Mouse (Mus musculus): Measurements from ENCODE around the gene Atp1a2.

The Atp1a2 gene

GRCm38 (mm10) chr1:172297611-172298537 lies at the start of gene Atp1a2:
Gene Atp1a2 (minus strand): TSS chr1:172298064.
- ATAC-seq (ENCODE audit: insufficient number of reproducible peaks, low FRiP score, low TSS enrichment) = 0 out of 2 replicates have a peak, but pooled peaks have one; percentile 3

DNA sequence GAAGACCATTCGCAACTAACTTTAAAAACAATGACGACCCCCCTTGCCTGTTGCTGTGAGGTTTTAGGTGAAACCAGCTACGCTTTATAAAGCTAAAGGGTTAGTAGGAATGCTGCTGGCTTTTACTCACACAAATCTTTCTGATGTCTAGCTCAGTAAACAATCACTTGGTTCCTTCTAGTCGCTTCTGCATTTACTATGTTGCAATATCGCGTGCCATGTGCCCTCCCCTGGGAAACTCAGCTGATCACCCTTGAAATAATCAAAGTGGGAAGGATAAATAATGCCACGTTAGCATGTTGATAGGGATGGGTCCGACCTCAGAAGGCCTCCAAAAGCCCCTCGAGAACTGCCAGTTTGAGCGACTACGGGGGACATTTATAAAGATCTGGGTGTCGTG lies 49.5 kb upstream of the Atp1a2 start:
- ATAC-seq (ENCODE audit: insufficient number of reproducible peaks, low FRiP score, low TSS enrichment) = no peak

GRCm38 (mm10) chr1:172346707-172347106 lies 48.8 kb upstream of the Atp1a2 start:
- no peak for ATAC-seq (ENCODE audit: insufficient number of reproducible peaks, low FRiP score, low TSS enrichment)

DNA sequence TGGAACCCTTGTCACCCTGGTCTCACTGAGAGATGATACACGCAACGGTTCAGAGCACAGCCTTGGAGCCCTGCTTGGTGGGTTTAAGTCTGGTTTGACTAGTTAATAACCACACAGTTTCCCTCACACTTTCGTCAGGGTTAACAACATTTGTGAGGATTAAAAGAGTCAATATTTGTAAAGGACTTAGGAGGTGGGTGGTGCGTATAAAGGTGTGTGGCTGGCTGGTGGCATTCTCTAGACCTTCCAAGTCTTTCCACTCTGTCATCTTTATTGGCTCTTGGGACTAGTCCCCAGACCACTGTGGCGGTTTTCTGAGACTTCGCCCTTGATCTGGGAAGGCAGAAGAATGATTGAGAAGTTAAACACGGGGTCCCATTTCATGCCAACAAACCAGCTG lies 47.0 kb upstream of the Atp1a2 start:
- no peak for ATAC-seq (ENCODE audit: insufficient number of reproducible peaks, low FRiP score, low TSS enrichment)

DNA sequence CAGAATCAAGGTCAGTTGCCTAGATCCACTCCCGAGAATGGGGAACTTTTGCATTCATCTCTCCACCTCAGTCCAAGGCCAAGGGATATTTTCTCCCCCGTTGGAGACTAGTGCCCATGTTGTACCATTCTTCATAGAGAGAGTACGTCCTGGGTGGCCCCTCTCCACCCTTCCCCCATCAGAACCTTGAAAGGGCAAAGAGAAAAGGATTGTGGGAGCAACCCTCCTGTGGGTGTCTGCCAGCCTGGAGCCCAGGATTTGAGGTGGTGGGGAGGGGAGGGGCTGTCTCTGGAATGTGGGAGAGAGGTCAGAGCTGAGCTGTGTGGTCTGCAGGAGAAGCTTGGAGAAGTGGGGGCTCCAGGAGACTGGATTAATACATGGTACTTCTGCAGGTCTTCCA lies 46.0 kb upstream of the Atp1a2 start:
- ATAC-seq (ENCODE audit: insufficient number of reproducible peaks, low FRiP score, low TSS enrichment) = no peak

GRCm38 (mm10) chr1:172342729-172343128 lies 44.9 kb upstream of the Atp1a2 start:
- ATAC-seq (ENCODE audit: insufficient number of reproducible peaks, low FRiP score, low TSS enrichment) = 0 out of 2 replicates have a peak, but pooled peaks have one; percentile 8

- ATAC-seq (ENCODE audit: insufficient number of reproducible peaks, low FRiP score, low TSS enrichment) = no peak
These were observed 43.5 kb upstream of the Atp1a2 start for GRCm38 (mm10) chr1:172341386-172341785.

DNA sequence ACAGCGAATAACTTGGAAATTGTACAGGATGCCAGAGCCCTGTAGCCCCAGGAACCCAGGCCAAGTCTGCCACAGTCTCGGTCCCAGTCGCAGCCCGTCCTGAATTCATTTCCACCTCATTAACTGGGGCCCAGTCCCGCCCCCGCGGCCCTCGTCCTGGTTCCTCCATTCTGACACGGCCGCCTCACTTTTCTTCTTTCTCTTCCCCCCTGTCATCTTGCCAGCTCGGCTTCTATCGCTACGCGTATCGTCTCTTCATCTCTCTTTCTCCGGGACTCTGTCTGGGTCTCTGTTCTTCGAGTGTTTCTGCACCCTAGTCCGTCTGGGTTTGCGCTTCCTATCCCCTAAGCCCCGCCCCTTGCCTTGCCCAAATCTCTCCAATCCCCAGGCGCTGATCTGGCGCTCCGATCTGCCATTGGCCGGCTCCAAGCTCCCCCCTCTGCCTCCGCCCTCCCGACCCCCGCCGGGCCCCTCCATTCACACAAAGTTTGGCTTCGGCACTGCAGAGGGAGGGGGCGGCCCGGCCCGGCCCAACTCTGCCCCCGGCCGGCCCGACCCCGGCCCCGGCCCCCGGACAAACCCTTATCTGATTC lies 43.0 kb upstream of the Atp1a2 start, which contains the start of gene Kcnj10:
TSS of gene Kcnj10 (plus strand) at position 482 of the 593 bp plus-strand sequence.
- peak; percentile 80 for ATAC-seq (ENCODE audit: insufficient number of reproducible peaks, low FRiP score, low TSS enrichment)

DNA sequence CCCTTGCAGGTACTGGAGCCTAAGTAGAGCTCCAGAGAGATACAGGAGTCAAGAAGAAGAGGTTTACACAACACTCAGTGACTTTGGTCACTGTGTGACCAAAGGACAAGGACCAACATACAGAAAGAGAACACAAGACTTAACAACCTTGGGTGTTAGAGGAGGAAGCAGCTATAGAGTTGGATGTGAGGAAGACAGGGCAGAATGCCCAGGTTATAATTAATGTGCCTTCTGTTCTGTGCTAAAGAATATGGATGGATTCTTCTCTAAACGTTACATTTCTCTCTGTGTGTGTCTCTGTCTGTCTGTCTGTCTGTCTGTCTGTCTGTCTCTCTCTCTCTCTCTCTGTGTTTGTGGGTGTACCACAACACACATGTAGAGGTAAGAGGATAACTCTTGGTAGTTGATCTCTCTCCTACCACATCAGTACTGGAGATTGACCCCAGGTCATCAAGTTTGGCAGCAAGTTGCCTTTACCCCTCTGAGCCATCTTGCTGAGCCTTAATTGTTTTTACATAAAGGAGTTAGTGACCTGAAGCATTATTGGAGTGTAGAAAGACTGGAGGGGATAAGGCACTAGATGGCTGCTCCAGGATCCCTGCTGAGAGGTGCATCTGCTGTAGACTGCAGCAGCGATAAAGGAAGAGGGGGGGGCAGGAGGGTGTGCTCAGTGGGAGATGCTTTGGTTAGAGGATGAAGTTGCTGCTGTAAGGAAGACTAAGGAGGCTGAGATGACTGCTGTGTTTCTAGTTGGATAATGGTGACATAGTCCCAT lies 39.7 kb upstream of the Atp1a2 start:
- peak; percentile 64 for ATAC-seq (ENCODE audit: insufficient number of reproducible peaks, low FRiP score, low TSS enrichment)

GRCm38 (mm10) chr1:172335804-172336203 lies 37.9 kb upstream of the Atp1a2 start:
- no peak for ATAC-seq (ENCODE audit: insufficient number of reproducible peaks, low FRiP score, low TSS enrichment)

DNA sequence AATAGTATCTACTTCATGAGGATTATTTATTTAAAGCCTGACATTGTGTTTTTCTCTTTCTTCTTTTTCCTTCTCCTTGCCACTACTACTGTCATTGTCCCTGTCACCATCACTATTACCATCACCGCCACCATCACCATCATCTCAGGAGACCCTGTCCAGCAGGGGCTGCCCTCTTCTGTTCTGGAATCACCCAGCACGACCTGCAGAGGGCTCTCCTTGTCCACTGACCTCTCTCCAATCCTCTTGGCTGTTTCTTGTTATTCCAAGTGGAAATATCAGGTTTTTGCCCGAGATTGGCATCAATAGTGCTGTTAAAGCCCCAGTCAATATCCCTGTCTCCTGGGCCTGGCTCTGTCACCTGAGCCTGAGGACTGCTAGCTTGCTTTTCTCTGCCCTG lies 35.6 kb upstream of the Atp1a2 start:
- ATAC-seq (ENCODE audit: insufficient number of reproducible peaks, low FRiP score, low TSS enrichment) = no peak

DNA sequence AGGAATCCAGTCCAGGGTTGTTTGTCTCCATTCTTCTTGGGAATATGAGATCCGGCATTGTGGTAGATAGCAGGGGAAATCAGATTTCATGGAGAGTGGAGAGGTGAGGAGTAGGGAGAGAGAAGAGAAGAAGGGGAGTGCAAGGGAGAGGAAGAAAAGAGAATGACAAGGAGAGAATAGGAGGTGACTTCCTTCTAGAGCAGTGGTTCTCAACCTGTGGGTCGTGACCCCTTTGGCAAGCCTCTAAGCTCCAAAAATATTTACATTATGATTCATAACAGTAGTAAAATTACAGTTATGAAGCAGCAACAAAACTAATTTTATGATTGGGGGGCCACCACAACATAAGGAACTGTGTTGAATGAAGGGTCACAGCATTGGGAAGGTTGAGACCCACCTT lies 35.1 kb upstream of the Atp1a2 start:
- ATAC-seq (ENCODE audit: insufficient number of reproducible peaks, low FRiP score, low TSS enrichment) = no peak

DNA sequence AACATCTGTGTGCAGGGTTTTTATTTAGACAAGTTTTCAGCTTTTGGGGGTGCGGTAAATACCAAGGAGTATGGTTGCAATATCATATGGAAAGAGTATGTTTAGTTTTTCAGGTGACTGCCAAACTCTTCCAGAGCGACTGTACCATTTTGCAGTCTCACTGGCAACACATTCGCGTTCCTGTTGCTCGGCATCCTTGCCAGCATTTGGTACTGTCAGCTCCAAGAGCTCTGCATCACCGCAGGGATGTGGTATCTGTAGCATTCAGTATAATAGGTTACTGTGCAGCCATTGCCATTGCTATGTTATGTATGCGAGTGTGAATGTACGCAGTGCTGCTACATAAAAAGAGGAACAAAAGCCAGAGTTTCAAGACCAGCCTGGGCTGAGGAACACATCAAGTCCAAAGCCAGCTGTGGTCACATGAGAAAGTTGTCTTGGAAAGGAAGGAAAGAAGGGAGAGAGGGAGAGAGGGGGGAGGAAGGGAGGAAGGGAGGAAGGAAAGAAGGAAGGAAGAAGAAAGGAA lies 33.6 kb upstream of the Atp1a2 start:
- ATAC-seq (ENCODE audit: insufficient number of reproducible peaks, low FRiP score, low TSS enrichment) = no peak

DNA sequence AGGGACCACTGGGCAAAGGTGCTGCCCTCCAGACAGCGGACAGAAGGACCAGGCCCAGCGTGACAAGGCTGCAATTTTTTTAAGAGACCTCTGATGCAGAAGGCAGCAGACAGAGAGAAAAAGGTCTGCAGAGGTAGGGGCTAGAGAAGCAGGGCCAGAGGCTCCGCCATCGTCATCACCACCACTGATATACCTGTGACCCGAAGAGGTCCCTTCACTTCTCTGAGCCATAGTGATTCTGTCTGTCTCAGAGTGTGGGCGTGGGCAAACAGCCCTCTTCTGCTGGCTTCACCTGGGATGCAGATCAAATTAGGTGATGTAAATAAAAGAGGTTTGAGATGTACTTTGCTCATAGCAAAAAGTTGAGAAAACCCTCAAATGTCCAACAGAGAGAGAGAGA lies 31.8 kb upstream of the Atp1a2 start:
- ATAC-seq (ENCODE audit: insufficient number of reproducible peaks, low FRiP score, low TSS enrichment) = peak; percentile 3; the same call in 1 of the 2 replicates

DNA sequence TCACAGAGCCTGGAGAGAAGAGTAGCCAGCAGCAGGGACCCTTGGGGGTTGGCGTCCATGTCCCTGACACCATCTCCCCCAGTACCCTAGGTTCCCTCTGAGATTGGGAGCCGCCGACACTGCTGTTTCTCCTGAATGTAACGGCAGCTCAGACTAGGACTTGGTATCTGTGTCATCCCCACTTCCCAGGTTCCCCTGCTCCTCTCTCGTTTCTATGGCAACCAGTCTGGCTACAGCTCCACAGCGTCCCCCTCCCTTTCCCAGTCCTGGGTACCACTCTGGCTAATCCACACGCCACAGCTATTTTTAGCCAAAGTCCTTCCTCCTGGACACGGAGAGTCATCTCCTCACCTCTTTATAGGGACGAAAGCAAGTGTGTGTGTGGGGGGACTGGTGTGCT lies 31.3 kb upstream of the Atp1a2 start, which contains the start of gene Kcnj9:
TSS of gene Kcnj9 (minus strand) at position 188 of the 400 bp plus-strand sequence.
- ATAC-seq (ENCODE audit: insufficient number of reproducible peaks, low FRiP score, low TSS enrichment) = peak; percentile 77

- ATAC-seq (ENCODE audit: insufficient number of reproducible peaks, low FRiP score, low TSS enrichment) = no peak
These were observed 30.6 kb upstream of the Atp1a2 start for GRCm38 (mm10) chr1:172328461-172328860.

- no peak for ATAC-seq (ENCODE audit: insufficient number of reproducible peaks, low FRiP score, low TSS enrichment)
These were observed 30.2 kb upstream of the Atp1a2 start for GRCm38 (mm10) chr1:172328041-172328440.

GRCm38 (mm10) chr1:172327206-172328001 lies 29.5 kb upstream of the Atp1a2 start:
- ATAC-seq (ENCODE audit: insufficient number of reproducible peaks, low FRiP score, low TSS enrichment) = no peak

DNA sequence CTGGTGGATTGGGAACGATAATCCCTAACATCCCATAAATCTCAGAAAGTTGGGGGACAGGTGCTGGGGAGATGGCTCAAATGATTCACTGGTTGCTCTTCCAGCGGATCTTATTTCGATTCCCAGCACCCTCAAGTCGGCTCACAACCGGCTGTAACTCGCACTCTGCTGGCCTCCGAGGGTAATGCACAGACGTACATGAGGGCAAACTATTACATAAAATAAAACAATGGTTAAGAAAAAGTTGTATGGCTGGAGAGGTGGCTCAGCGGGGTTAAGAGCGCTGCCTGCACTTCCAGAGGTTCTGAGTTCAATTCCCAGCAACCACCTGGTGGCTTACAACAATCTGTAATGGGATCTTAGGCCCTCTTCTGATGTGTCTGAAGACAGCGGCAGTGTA lies 28.8 kb upstream of the Atp1a2 start:
- ATAC-seq (ENCODE audit: insufficient number of reproducible peaks, low FRiP score, low TSS enrichment) = no peak
